Mouse (Mus musculus) heart, embryonic 11.5 days (tissue): ENCODE measurements around the gene Shmt2. TPM values are rescaled to one million over a fixed set of nuclear protein-coding genes. Genes with fewer than 3 reads are reported as not detected.
A peak's percentile ranks its signal among the peaks of the same experiment; 100 is the strongest.

Experiments
- ATAC-seq: fragments of 200-750 bp; cut with Nextera tagmentation; replicated peaks from 2 replicates; pipeline ENCODE4 v1.8.0; 2017; ENCODE audit warnings: moderate library complexity; ENCODE audit not compliant: insufficient number of reproducible peaks, low FRiP score, low TSS enrichment
- H3K27ac ChIP-seq: fragments of 300-500 bp; sonication (generic); 2 replicates; pipeline ENCODE4 v1.5.1; 2014; ENCODE audit warnings: mild to moderate bottlenecking, low read depth, low read length
- H3K27me3 ChIP-seq: fragments of 300-500 bp; sonication (generic); 2 replicates; pipeline ENCODE4 v1.6.1; 2014; ENCODE audit warnings: mild to moderate bottlenecking, low read length, mixed read lengths; ENCODE audit not compliant: control insufficient read depth, insufficient read depth
- H3K36me3 ChIP-seq: fragments of 300-500 bp; sonication (generic); 2 replicates; pipeline ENCODE4 v1.6.1; 2014; ENCODE audit warnings: mild to moderate bottlenecking, low read length, moderate library complexity, mixed read lengths; ENCODE audit not compliant: control insufficient read depth, insufficient read depth
- H3K4me1 ChIP-seq: fragments of 300-500 bp; sonication (generic); 2 replicates; pipeline ENCODE4 v1.6.1; 2014; ENCODE audit warnings: low read length; ENCODE audit not compliant: control insufficient read depth, insufficient read depth
- H3K4me2 ChIP-seq: fragments of 300-500 bp; sonication (generic); 2 replicates; pipeline ENCODE4 v1.6.1; 2014; ENCODE audit warnings: mild to moderate bottlenecking, moderate library complexity
- H3K4me3 ChIP-seq: fragments of 300-500 bp; sonication (generic); 2 replicates; pipeline ENCODE4 v1.5.1; 2014; ENCODE audit warnings: low read depth, low read length
- H3K9ac ChIP-seq: fragments of 300-500 bp; sonication (generic); 2 replicates; pipeline ENCODE4 v1.6.1; 2014; ENCODE audit warnings: mild to moderate bottlenecking, low read depth, low read length, moderate library complexity
- H3K9me3 ChIP-seq: fragments of 300-500 bp; sonication (generic); replicated peaks from 2 replicates; pipeline ENCODE4 v1.6.1; 2016; ENCODE audit warnings: low read length; ENCODE audit not compliant: control insufficient read depth
- WGBS: fragments of 180-500 bp; shearing (Covaris S2); extraction: QIAGEN DNeasy Blood & Tissue Kit; methylation state at CpG from one replicate; pipeline ENCODE4 v1.1.7; 2014; ENCODE audit not compliant: insufficient replicate concordance; 5-methylcytosine and 5-hydroxymethylcytosine counted together
- polyA plus RNA-seq: library from polyadenylated mRNA; unstranded; fragments of >200 nt; fragmentation: Nextera tagmentation; extraction: Ambion mirVana; gene quantifications from 2 replicates; pipeline ENCODE4 v1.2.1, GENCODE M21; 2014

Shmt2 gene
- polyA plus RNA-seq, 1 experiment from 2014 or later, result 82.7 TPM

GRCm38 (mm10) chr10:127511634-127512306 lies 10.5 kb downstream of the Shmt2 start:
- WGBS, result 1% methylated on average over 45 of the region's 46 CpGs

GRCm38 (mm10) chr10:127510895-127511617 lies 11.2 kb downstream of the Shmt2 start:
- WGBS, result 7% methylated on average over 11 of the region's 11 CpGs
- H3K4me1 ChIP-seq, result peaks cover 53% of the 10 kb centered on the region
- H3K36me3 ChIP-seq, result no peaks in the 10 kb centered on the region
- no peak overlapping the region for H3K9ac ChIP-seq
- peaks cover 85% of the 10 kb centered on the region for H3K27me3 ChIP-seq
- no peaks in the 10 kb centered on the region for H3K9me3 ChIP-seq
- H3K4me2 ChIP-seq, result peak overlapping the region; percentile 94
- no peak for ATAC-seq
- no peak overlapping the region for H3K27ac ChIP-seq
- H3K4me3 ChIP-seq, result peak overlapping the region; percentile 49; the same call in 1 of the 2 replicates

More at GRCm38 (mm10) chr10:127511634-127512306, 10.5 kb downstream of the Shmt2 start:
- Histone ChIP-seq H3K36me3 (no peaks in the 10 kb centered on the region), H3K4me2 (peak overlapping the region; percentile 94), H3K9me3 (no peaks in the 10 kb centered on the region), H3K27ac (no peak overlapping the region), H3K4me3 (peak overlapping the region; percentile 49), H3K27me3 (peaks cover 89% of the 10 kb centered on the region), H3K4me1 (peaks cover 60% of the 10 kb centered on the region), H3K9ac (peak overlapping the region; percentile 58; the same call in 1 of the 2 replicates)
- ATAC-seq, result no peak

- 6% methylated on average over 17 of the region's 17 CpGs for WGBS
- Histone ChIP-seq H3K4me2 (peak overlapping the region; percentile 81), H3K4me1 (peaks cover 50% of the 10 kb centered on the region), H3K9ac (no peak overlapping the region), H3K9me3 (no peaks in the 10 kb centered on the region), H3K4me3 (peak overlapping the region; percentile 47; the same call in 1 of the 2 replicates), H3K27ac (no peak overlapping the region), H3K27me3 (peaks cover 77% of the 10 kb centered on the region), H3K36me3 (no peaks in the 10 kb centered on the region)
- ATAC-seq, result no peak
These were observed 12.2 kb downstream of the Shmt2 start for GRCm38 (mm10) chr10:127509837-127510701.

GRCm38 (mm10) chr10:127509051-127509836 lies 13.0 kb downstream of the Shmt2 start:
- peak; percentile 14; the same call in 1 of the 2 replicates for ATAC-seq
- Histone ChIP-seq H3K9ac (peak overlapping the region; percentile 22; the same call in 1 of the 2 replicates), H3K4me2 (peak overlapping the region; percentile 81), H3K9me3 (no peaks in the 10 kb centered on the region), H3K27ac (no peak overlapping the region), H3K36me3 (no peaks in the 10 kb centered on the region), H3K27me3 (peaks cover 69% of the 10 kb centered on the region), H3K4me3 (peak overlapping the region; percentile 47), H3K4me1 (peaks cover 41% of the 10 kb centered on the region)
- WGBS, result under 1% methylated on average over 35 of the region's 35 CpGs

- no peak for ATAC-seq
- Histone ChIP-seq H3K36me3 (peaks cover 2% of the 10 kb centered on the region; the same call in 1 of the 2 replicates), H3K27ac (no peak overlapping the region), H3K27me3 (peaks cover 60% of the 10 kb centered on the region), H3K4me3 (0 out of 2 replicates have a peak overlapping the region, but pooled peaks have one; percentile 47), H3K4me2 (peak overlapping the region; percentile 81), H3K9ac (no peak overlapping the region), H3K4me1 (peaks cover 33% of the 10 kb centered on the region), H3K9me3 (no peaks in the 10 kb centered on the region)
- whole genome bisulfite sequencing, result 4% methylated on average over 15 of the region's 15 CpGs
These were observed 14.0 kb downstream of the Shmt2 start for GRCm38 (mm10) chr10:127508239-127508638.

DNA sequence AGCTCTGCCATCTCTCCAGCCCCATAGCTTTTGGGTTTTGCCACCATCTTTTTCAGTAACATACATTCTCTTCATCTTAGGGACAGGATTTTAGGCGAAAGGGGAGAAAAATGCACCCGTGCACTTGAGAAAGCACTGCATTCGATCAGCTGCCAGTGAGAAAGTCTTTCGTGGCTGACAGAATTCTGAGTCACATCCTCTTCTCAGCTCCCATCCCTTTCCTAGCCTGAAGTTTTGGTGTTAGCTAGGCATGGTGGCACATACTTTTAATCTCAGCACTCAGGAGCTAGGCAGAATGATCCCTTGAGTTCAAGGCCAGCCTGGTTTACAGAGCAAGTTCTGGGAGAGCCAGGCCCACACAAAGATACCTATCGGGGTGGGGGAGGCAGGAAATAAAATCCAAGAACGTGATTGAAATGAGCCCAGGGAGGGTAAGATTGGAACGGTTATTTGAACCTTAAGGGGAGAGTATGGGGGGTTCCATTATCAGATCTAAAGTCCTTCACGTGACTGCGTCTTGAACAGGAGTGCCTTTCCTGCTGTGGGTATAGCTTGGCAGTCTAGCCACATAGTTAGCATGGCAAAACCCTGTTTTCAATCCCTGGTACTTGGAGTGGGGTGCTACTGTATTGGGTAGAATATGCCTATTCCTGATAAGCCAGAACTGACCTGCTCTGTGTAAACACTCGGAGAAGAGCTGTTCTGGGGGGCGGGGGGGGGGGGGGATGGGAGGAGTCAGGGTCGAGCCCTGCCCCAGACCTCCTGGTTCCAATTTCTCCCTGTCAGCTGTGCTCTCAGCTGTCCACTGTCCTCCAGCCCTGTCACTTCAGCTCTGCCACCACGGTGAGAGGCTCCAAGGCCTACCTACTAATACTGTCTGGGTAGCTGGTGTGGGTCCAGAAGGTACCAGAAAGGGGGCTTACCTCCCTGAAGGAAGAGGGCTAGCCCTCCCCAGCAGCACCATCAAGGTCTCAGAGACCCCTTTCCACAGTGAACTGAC lies 21.1 kb downstream of the Shmt2 start, which contains the start of gene Stac3:
Gene Stac3 (plus strand): TSS at position 793 of the 1,000 bp plus-strand sequence.
- Histone ChIP-seq H3K9me3 (no peaks in the 10 kb centered on the region), H3K4me2 (no peak within 1 kb of the TSS), H3K4me1 (no peaks in the 10 kb centered on the region), H3K9ac (0 out of 2 replicates have a peak within 1 kb of the TSS, but pooled peaks have one; percentile 22), H3K27ac (no peak within 1 kb of the TSS), H3K4me3 (no peak within 1 kb of the TSS), H3K36me3 (peaks cover 21% of the 10 kb centered on the region), H3K27me3 (no peaks in the 10 kb centered on the region)
- no peak for ATAC-seq
- WGBS, result 65% methylated on average over 13 of the region's 13 CpGs

DNA sequence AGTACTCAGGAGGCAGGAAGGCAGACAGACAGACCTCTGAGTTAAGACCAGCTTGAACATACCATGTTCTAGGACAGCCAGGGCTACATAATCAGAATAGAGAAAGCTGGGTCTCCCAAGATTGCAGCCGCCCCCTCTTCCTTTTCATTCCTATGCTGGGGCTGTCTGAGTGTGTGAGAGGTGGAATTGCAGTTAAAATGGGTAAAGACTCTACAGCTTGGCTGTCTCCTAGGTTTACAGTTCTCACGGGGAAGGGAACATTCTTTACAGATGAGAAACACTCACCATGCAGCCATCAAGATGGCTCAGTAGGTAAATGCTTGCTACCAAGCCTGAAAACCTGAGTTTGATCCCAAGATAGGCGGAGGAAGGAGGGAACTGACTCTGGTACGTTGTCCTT lies 22.2 kb downstream of the Shmt2 start:
- Histone ChIP-seq H3K27ac (no peak overlapping the region), H3K4me1 (no peaks in the 10 kb centered on the region), H3K27me3 (no peaks in the 10 kb centered on the region), H3K9ac (no peak overlapping the region), H3K4me2 (no peak overlapping the region), H3K9me3 (no peaks in the 10 kb centered on the region), H3K4me3 (no peak overlapping the region), H3K36me3 (peaks cover 28% of the 10 kb centered on the region)
- ATAC-seq, result no peak
- 84% methylated on average over 4 of the region's 4 CpGs for WGBS
